Comparison of ENCODE assay signal across 8 mouse cellular contexts in the genomic region with DNA sequence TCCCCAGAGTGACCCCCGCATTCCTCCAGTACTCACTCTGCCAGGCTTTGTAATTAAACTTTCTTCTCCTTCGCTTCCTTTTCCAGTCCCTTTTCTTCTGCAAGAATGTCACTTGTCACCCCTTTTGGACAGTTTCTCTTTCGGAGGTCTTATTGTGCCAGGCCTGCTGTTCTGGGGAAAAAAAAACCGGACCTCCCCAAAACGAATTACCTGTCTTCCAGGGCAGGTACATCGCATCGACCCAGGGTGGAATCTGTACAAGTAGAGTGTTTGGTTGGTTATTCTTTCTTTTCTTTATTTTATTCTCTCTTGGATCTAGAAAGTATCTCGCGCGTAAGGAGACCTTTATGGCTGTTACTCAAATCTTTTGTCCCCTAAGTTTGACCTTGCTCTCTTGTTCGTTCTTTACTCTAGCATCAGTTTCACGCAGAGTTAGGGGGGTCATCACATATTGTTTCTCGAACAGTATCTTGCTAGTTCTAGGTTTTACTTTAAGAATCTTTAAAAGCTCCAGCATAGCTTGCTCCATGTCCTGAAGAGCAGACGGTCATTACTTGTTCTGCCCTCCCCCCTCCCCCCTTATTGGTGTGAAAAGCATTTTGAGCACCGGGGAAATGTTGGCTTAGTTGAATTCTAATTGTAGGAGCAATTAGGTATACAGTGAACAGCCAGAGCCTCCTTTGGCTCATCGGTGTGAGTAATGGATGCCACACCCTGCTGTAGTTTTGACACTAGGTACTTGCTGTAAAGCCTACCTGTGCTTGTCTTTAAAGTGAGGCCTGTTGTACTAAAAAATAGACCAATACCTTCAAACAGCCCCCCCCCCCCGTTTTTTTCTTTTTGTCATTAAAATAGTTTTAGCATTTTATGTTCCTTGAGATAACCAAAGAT. TPM values are rescaled to one million over a fixed set of nuclear protein-coding genes. Genes with fewer than 3 reads are reported as not detected.
DNase-seq lines count a peak whose midpoint lies in the region; ATAC-seq and TF ChIP-seq lines count a peak whose summit lies in the region.

No protein-coding gene starts in this region.

- H3K9ac ChIP-seq in midbrain, embryonic 11.5 days (ENCODE audit: low read length): peak overlapping the region; percentile 86

- H3K27ac ChIP-seq in layer of hippocampus, adult 2 months: peak overlapping the region; percentile 91
- peak overlapping the region; percentile 96 for H3K27ac ChIP-seq in hindbrain, embryonic 10.5 days
- H3K27ac ChIP-seq in midbrain, embryonic 11.5 days (ENCODE audit: low read depth, low read length): no peak overlapping the region

- no peak for DNase-seq in layer of hippocampus, adult 2 months (ENCODE audit: low spot score in 2 of 2)
- DNase-seq in layer of hippocampus, adult 18-20 months (ENCODE audit: low spot score in 2 of 2): no peak
- DNase-seq in adipocyte (ENCODE audit: low spot score): peak; percentile 53
- DNase-seq in hindbrain, embryonic 10.5 days (ENCODE audit: low spot score): no peak
- peak; percentile 91 for DNase-seq in midbrain, embryonic 11.5 days (ENCODE audit: low spot score, missing footprints)
- no peak for DNase-seq in frontal cortex, postnatal 36 days (ENCODE audit: low spot score in 2 of 2)
- DNase-seq in gastrocnemius, postnatal 36 days: no peak

- 3% methylated on average over 17 of the region's 17 CpGs for WGBS in hindbrain, embryonic 10.5 days
- 5% methylated on average over 17 of the region's 17 CpGs for WGBS in midbrain, embryonic 11.5 days

- H3K4me1 ChIP-seq in hindbrain, embryonic 10.5 days (replicated peaks): peaks cover 46% of the 10 kb centered on the region
- peaks cover 14% of the 10 kb centered on the region for H3K4me1 ChIP-seq in midbrain, embryonic 11.5 days (ENCODE audit: control insufficient read depth, insufficient read depth, low read length)

- H3K4me2 ChIP-seq in midbrain, embryonic 11.5 days: peak overlapping the region; percentile 65

- no peak for TF ChIP-seq CTCF in layer of hippocampus, adult 2 months (conservative IDR thresholded peaks at IDR 0.05)

- no peaks in the 10 kb centered on the region for H3K27me3 ChIP-seq in hindbrain, embryonic 10.5 days (ENCODE audit: insufficient read depth, poor library complexity, severe bottlenecking)
- H3K27me3 ChIP-seq in midbrain, embryonic 11.5 days (ENCODE audit: control insufficient read depth, insufficient read depth, low read length): no peaks in the 10 kb centered on the region

- ATAC-seq in midbrain, embryonic 11.5 days (ENCODE audit: low FRiP score): no peak
- no peak for ATAC-seq in monocyte, adult 5-6 weeks (replicated peaks; ENCODE audit: insufficient number of reproducible peaks, low FRiP score, low TSS enrichment, poor library complexity, severe bottlenecking)

- H3K36me3 ChIP-seq in hindbrain, embryonic 10.5 days: no peaks in the 10 kb centered on the region
- H3K36me3 ChIP-seq in midbrain, embryonic 11.5 days (ENCODE audit: control insufficient read depth, insufficient read depth, low read length): no peaks in the 10 kb centered on the region

- intact Hi-C loops in gastrocnemius, postnatal 36 days (cut with DNase I): loop anchor here (5.0 kb wide), 1 partner anchor 63 kb away; no protein-coding TSS in a partner anchor

- no peaks in the 10 kb centered on the region for H3K9me3 ChIP-seq in hindbrain, embryonic 10.5 days
- H3K9me3 ChIP-seq in midbrain, embryonic 11.5 days (ENCODE audit: control insufficient read depth, low read length): no peaks in the 10 kb centered on the region

- peak overlapping the region; percentile 78 for H3K4me3 ChIP-seq in layer of hippocampus, adult 2 months
- H3K4me3 ChIP-seq in hindbrain, embryonic 10.5 days: peak overlapping the region; percentile 85
- peak overlapping the region; percentile 75 for H3K4me3 ChIP-seq in midbrain, embryonic 11.5 days (ENCODE audit: low read depth, low read length)

RNA-seq across cellular contexts. Expression of a gene that starts 1.1 kb away (rescaled TPM):
- 10 to 100 TPM; 29.8 to 36.6 TPM for total RNA-seq in layer of hippocampus, adult 2 months (2021)
- 10 to 100 TPM; 35.9 to 36.8 TPM for total RNA-seq in layer of hippocampus, adult 18-20 months (2021)
- polyA plus RNA-seq in hindbrain, embryonic 10.5 days (2016; fragmentation: Nextera tagmentation; extraction: Ambion mirVana): 15.1 and 20.8 TPM in 2 replicates
- polyA plus RNA-seq in midbrain, embryonic 11.5 days (2014; fragmentation: Nextera tagmentation; extraction: Ambion mirVana): 23.9 and 25.5 TPM in 2 replicates
- 133 to 147 TPM (median 143 TPM) in 3 replicates for total RNA-seq in monocyte, adult 5-6 weeks (2017)
- 10 to 100 TPM; 79.1 to 87.6 TPM for total RNA-seq in gastrocnemius, postnatal 36 days (2021)

Comparison
In these comparisons a context has a peak if more than half of its experiments do, and no peak if none do; other contexts are left out.
1. DNase-seq: peak in adipocyte (single experiment) and midbrain, embryonic 11.5 days (single experiment); none in layer of hippocampus, adult 2 months (0 of 2), layer of hippocampus, adult 18-20 months (0 of 2), hindbrain, embryonic 10.5 days (single experiment), frontal cortex, postnatal 36 days (0 of 2) and gastrocnemius, postnatal 36 days (0 of 2).
2. Peak in every context shown above with its lines, with median percentiles within 50 percentile points of each other: H3K4me3 ChIP-seq.